Mouse (Mus musculus) G1E (cell line): ENCODE data around the gene Jtb.

ENCODE experiments used
- CTCF ChIP-seq: IDR thresholded peaks from 2 replicates; pipeline ENCODE4 v1.5.1; 2012; ENCODE audit warnings: low read depth, low read length, inconsistent platforms, mixed read lengths
- GATA1 ChIP-seq: IDR thresholded peaks from 2 replicates; pipeline ENCODE4 v1.6.1; 2012; ENCODE audit warnings: borderline replicate concordance, low read length, inconsistent platforms, mixed read lengths
- POLR2AphosphoS5 ChIP-seq: IDR thresholded peaks from 2 replicates; pipeline ENCODE4 v1.6.1; 2012; ENCODE audit warnings: low read depth, low read length, inconsistent platforms; ENCODE audit not compliant: insufficient replicate concordance
- TAL1 ChIP-seq: conservative IDR thresholded peaks from 2 replicates; pipeline ENCODE4 v1.6.1; 2012; ENCODE audit warnings: low read depth, low read length, inconsistent platforms, mixed read lengths

GRCm38 (mm10) chr3:90204582-90204981, 26.8 kb upstream of the Jtb start:
- TF ChIP-seq CTCF (no peak), POLR2AphosphoS5 (no peak), TAL1 (no peak), GATA1 (no peak)
